Mouse (Mus musculus) midbrain, embryonic 10.5 days (tissue): Measurements from ENCODE around the gene Zfp119b. TPM values are rescaled to one million over a fixed set of nuclear protein-coding genes. Genes with fewer than 3 reads are reported as not detected.
"Not testable (repeated sequence)": the region's sequence is repeated elsewhere in the genome, so short reads cannot be mapped to it uniquely, and the experiment has no call there.

Experiments used
- DNase-seq: peaks from one replicate; pipeline ENCODE4 v3.0.0-alpha.2; 2017; ENCODE audit warnings: low spot score
- H3K27ac ChIP-seq: fragments of 300-500 bp; sonication (generic); replicated peaks from 2 replicates; pipeline ENCODE4 v1.5.1; 2016; ENCODE audit warnings: mild to moderate bottlenecking
- H3K27me3 ChIP-seq: fragments of 300-500 bp; sonication (generic); 2 replicates; pipeline ENCODE4 v1.6.1; 2016; ENCODE audit warnings: low read depth, mild to moderate bottlenecking; ENCODE audit not compliant: poor library complexity, severe bottlenecking
- H3K36me3 ChIP-seq: fragments of 300-500 bp; sonication (generic); 2 replicates; pipeline ENCODE4 v1.6.1; 2016; ENCODE audit warnings: mild to moderate bottlenecking, moderate library complexity
- H3K4me1 ChIP-seq: fragments of 300-500 bp; sonication (generic); 2 replicates; pipeline ENCODE4 v1.6.1; 2016
- H3K4me3 ChIP-seq: fragments of 300-500 bp; sonication (generic); 2 replicates; pipeline ENCODE4 v1.5.1; 2016; ENCODE audit warnings: mild to moderate bottlenecking, moderate library complexity
- H3K9me3 ChIP-seq: fragments of 300-500 bp; sonication (generic); replicated peaks from 2 replicates; pipeline ENCODE4 v1.6.1; 2016; ENCODE audit warnings: mild to moderate bottlenecking
- WGBS: fragments of 180-500 bp; shearing (Covaris S2); methylation state at CpG from one replicate; pipeline ENCODE4 v1.1.7; 2016; 5-methylcytosine and 5-hydroxymethylcytosine counted together
- polyA plus RNA-seq: library from polyadenylated mRNA; unstranded; fragments of >200 nt; fragmentation: Nextera tagmentation; extraction: Ambion mirVana; gene quantifications from 2 replicates; pipeline ENCODE4 v1.2.1, GENCODE M21; 2016

Zfp119b gene
- polyA plus RNA-seq, 1 experiment from 2014 or later: 5.8 TPM

- Histone ChIP-seq H3K27ac (no peak overlapping the region), H3K4me3 (no peak overlapping the region), H3K9me3 (no peaks in the 10 kb centered on the region), H3K4me1 (peaks cover 29% of the 10 kb centered on the region), H3K27me3 (peaks cover 17% of the 10 kb centered on the region), H3K36me3 (no peaks in the 10 kb centered on the region)
- WGBS: 36% methylated on average over 16 of the region's 16 CpGs
- no peak for DNase-seq
Observed at GRCm38 (mm10) chr17:55954229-55954628, 4.9 kb upstream of the Zfp119b start.

GRCm38 (mm10) chr17:55953751-55954150 lies 4.5 kb upstream of the Zfp119b start:
- Histone ChIP-seq H3K27ac (no peak overlapping the region), H3K36me3 (no peaks in the 10 kb centered on the region), H3K4me3 (no peak overlapping the region), H3K27me3 (peaks cover 17% of the 10 kb centered on the region), H3K9me3 (no peaks in the 10 kb centered on the region), H3K4me1 (peaks cover 29% of the 10 kb centered on the region)
- DNase-seq: no peak
- 82% methylated on average over 6 of the region's 6 CpGs for WGBS

- DNase-seq: no peak
- Histone ChIP-seq H3K27ac (no peak within 1 kb of the TSS), H3K4me3 (no peak within 1 kb of the TSS), H3K27me3 (peaks cover 17% of the 10 kb centered on the region), H3K4me1 (peaks cover 19% of the 10 kb centered on the region), H3K9me3 (no peaks in the 10 kb centered on the region), H3K36me3 (no peaks in the 10 kb centered on the region)
- WGBS: 78% methylated on average over 6 of the region's 6 CpGs
Observed at GRCm38 (mm10) chr17:55952447-55953027, 3.2 kb upstream of the Zfp119b start, which contains the start of gene Ebi3. Gene Ebi3 (plus strand): TSS chr17:55952640.

DNA sequence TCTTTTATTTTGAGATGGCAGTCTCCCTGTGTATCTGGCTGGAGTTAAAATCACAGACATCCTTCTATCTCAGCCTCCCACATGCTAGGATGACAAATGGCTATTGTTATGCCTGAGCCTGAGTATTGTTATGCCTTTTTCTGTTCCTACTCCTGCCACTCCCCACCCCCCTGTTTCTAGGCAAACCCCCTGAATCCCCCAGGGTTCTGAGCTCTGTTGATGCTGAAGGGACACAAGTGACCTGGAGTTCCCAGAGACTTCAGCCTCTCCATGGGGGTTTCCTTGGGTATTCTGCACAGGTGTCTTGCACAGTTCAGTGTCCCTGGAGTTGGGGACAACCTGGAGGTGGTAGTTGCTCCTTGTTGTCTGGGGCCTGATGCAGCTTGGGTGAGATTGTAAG lies 2.7 kb upstream of the Zfp119b start:
- no peak for DNase-seq
- Histone ChIP-seq H3K36me3 (no peaks in the 10 kb centered on the region), H3K9me3 (no peaks in the 10 kb centered on the region), H3K4me3 (no peak overlapping the region), H3K27me3 (peaks cover 17% of the 10 kb centered on the region), H3K4me1 (peaks cover 14% of the 10 kb centered on the region), H3K27ac (no peak overlapping the region)

DNA sequence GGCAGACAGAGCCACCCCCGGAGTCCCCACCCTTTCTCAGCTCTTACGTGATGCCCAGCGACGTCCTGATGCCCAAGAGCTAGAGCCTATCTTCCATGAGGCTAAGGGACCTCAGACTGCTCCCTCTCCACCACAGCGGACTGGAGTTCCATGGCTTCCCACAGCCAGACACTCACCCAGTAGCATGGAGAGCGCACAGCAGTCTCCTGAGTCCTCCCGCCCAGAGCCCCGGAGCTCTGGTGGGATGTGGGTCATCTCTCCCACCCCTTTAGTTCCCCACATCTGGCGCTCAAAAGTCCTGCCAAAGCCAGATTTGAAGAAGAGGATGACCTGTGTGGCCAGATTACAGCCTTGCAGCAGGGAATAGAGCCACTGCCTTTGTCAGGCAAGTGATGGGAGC lies 1.3 kb upstream of the Zfp119b start:
- WGBS: 78% methylated on average over 9 of the region's 9 CpGs
- Histone ChIP-seq H3K4me3 (no peak overlapping the region), H3K27ac (no peak overlapping the region), H3K4me1 (peaks cover 3% of the 10 kb centered on the region), H3K36me3 (no peaks in the 10 kb centered on the region), H3K27me3 (peaks cover 17% of the 10 kb centered on the region), H3K9me3 (no peaks in the 10 kb centered on the region)
- no peak for DNase-seq

DNA sequence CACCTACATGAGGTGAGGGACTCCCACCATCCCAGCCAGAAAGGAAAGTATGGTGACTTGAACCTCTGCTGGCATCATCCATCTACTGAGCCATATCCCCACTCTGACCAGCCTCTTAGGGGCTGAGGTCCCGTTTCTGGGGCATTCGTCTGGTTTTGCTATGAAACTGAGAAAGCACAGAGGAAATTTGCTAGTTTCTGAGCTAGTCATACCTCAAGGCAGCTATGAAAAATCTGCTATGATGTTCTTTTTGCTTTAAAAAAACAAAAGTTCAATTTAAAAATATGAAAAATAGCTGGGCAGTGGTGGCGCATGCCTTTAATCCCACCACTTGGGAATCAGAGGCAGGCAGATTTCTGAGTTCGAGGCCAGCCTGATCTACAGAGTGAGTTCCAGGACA lies 653 bp downstream of the Zfp119b start:
- H3K4me1 ChIP-seq: peaks cover 7% of the 10 kb centered on the region
- no peaks in the 10 kb centered on the region for H3K27me3 ChIP-seq
- 91% methylated on average over 4 of the region's 4 CpGs for WGBS
- no peaks in the 10 kb centered on the region for H3K36me3 ChIP-seq
- no peak for DNase-seq
- H3K9me3 ChIP-seq: no peaks in the 10 kb centered on the region
- no peak overlapping the region for H3K27ac ChIP-seq
- H3K4me3 ChIP-seq: no peak overlapping the region

- Histone ChIP-seq H3K36me3 (peaks cover 7% of the 10 kb centered on the region), H3K27ac (peak overlapping the region; percentile 86), H3K4me1 (peaks cover 7% of the 10 kb centered on the region), H3K27me3 (no peaks in the 10 kb centered on the region), H3K9me3 (no peaks in the 10 kb centered on the region), H3K4me3 (peak overlapping the region; percentile 62)
- 37% methylated on average over 5 of the region's 5 CpGs for WGBS
- DNase-seq: no peak
Observed at GRCm38 (mm10) chr17:55945696-55946095, 3.6 kb downstream of the Zfp119b start.

- H3K4me1 ChIP-seq, H3K27me3 ChIP-seq, H3K9me3 ChIP-seq: not testable (repeated sequence)
- H3K4me3 ChIP-seq: peak overlapping the region; percentile 62
- WGBS: under 1% methylated on average over 56 of the region's 56 CpGs
- DNase-seq: peak; percentile 76
- peak overlapping the region; percentile 86 for H3K27ac ChIP-seq
- peaks cover 13% of the 10 kb centered on the region for H3K36me3 ChIP-seq
Observed at GRCm38 (mm10) chr17:55944866-55945682, 4.2 kb downstream of the Zfp119b start.

DNA sequence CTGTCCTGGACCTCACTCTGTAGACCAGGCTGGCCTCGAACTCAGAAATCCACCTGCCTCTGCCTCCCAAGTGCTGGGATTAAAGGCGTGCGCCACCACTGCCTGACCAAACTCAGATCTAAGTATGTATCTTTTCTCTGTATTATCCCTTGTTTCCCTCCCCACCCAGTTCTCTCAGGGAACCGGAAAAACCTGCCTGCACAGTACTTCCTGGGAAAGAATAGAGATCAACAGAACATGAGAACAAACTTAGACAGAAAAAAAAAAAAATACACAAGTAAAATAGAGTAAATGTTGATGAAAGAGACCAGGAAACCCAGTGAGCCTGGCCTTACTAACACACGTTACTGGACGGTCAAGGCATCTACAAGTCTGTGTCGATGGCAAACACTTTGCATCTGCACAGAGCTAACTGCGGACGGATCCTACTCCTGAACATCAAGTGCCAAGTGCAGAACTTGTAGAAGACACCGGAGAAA lies 4.9 kb downstream of the Zfp119b start:
- WGBS: 40% methylated on average over 10 of the region's 10 CpGs
- H3K4me1 ChIP-seq, DNase-seq, H3K27me3 ChIP-seq, H3K9me3 ChIP-seq: not testable (repeated sequence)
- Histone ChIP-seq H3K36me3 (peaks cover 20% of the 10 kb centered on the region), H3K27ac (peak overlapping the region; percentile 86; the same call in 1 of the 2 replicates), H3K4me3 (peak overlapping the region; percentile 62)

- Histone ChIP-seq H3K9me3 (peaks cover 23% of the 10 kb centered on the region; the same call in 1 of the 2 replicates), H3K27me3 (no peaks in the 10 kb centered on the region), H3K4me1 (peaks cover 12% of the 10 kb centered on the region), H3K27ac (no peak overlapping the region), H3K4me3 (peak overlapping the region; percentile 61; the same call in 1 of the 2 replicates), H3K36me3 (peaks cover 5% of the 10 kb centered on the region; the same call in 1 of the 2 replicates)
- DNase-seq: no peak
- 95% methylated on average over 15 of the region's 15 CpGs for WGBS
Observed at GRCm38 (mm10) chr17:55933191-55933590, 16.1 kb downstream of the Zfp119b start.

DNA sequence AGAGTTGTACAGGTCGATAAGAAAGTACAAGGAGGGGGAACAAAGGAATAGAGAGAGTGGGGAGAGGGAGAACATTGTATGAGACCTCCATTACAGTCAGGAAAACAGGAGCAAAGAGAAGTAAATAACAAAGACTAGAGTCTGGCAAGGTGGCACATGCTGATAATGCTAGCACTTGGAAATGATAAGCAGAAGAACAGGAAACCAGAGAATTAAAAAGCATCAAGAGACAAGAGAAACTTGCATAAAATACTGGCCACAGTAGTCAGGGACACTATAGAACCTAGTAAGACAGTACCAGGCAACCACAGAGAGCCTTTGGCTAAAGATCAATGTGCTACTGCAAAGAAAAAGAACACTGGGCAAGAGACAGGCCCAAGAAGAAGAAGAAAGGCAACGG lies 16.7 kb downstream of the Zfp119b start:
- WGBS: 72% methylated on average over 2 of the region's 2 CpGs
- H3K27me3 ChIP-seq: no peaks in the 10 kb centered on the region
- H3K4me3 ChIP-seq: peak overlapping the region; percentile 61
- peaks cover 18% of the 10 kb centered on the region; the same call in 1 of the 2 replicates for H3K9me3 ChIP-seq
- no peak for DNase-seq
- H3K4me1 ChIP-seq: peaks cover 12% of the 10 kb centered on the region
- no peaks in the 10 kb centered on the region for H3K36me3 ChIP-seq
- peak overlapping the region; percentile 90; the same call in 1 of the 2 replicates for H3K27ac ChIP-seq

GRCm38 (mm10) chr17:55931553-55932502 lies 17.5 kb downstream of the Zfp119b start:
- H3K36me3 ChIP-seq: no peaks in the 10 kb centered on the region
- peak overlapping the region; percentile 90 for H3K27ac ChIP-seq
- 2% methylated on average over 33 of the region's 33 CpGs for WGBS
- H3K4me1 ChIP-seq: peaks cover 12% of the 10 kb centered on the region
- peak; percentile 80 for DNase-seq
- peak overlapping the region; percentile 61 for H3K4me3 ChIP-seq
- peaks cover 10% of the 10 kb centered on the region; the same call in 1 of the 2 replicates for H3K9me3 ChIP-seq
- H3K27me3 ChIP-seq: no peaks in the 10 kb centered on the region
